Mouse (Mus musculus): ENCODE data around the gene Stac2.

DNA sequence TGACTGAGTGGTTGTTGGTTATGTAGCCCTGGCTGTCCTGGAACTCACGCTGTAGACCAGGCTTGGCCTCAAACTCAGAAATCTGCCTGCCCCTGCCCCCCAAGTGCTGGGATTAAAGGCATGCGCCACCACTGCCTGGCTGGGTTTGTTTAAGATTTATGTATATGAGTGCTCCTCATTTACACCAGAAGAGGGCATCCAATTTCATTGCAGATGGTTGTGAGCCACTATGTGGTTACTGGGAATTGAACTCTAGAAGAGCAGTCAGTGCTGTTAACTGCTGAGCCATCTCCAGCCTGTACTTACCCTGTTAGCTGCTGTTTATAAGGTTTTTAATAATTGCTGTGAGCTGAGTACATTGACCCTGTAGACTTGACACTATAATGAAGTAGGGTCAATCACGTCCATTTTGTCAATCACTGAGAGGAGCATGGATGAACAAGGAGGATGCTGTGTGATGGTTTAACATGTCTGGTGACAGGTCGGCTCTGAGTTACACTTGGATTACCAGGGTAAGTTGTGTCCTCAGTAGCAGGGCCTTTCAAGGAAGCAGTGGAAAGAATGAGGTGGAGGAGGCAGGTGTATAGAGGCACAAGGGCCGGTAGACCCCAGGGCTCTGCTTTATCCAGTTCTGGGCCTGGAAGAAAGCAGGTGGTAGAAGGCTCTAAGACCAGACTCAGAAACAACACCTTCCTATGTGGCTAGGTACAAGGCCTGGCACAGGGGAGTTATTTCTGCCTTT lies 22.4 kb downstream of the Stac2 start:
- TF ChIP-seq CTCF (IDR thresholded peaks at IDR 0.05; ENCODE audit: extremely low read depth, insufficient read length, insufficient replicate concordance, low read depth, low read length), result no peak
- no peak for TF ChIP-seq POLR2A (IDR thresholded peaks at IDR 0.05; ENCODE audit: low read depth, low read length)

Measured in small intestine, adult 2 months (tissue).